Mouse (Mus musculus): ENCODE results near the gene Cdk5rap1. TPM values are rescaled to one million over a fixed set of nuclear protein-coding genes. Genes with fewer than 3 reads are reported as not detected.

Gene Cdk5rap1
- polyA plus RNA-seq (2012; rRNA removed): 2.3 and 3.1 TPM in 2 replicates

GRCm38 (mm10) chr2:154372842-154373500, at the start of gene Cdk5rap1:
TSS of gene Cdk5rap1 (minus strand) at chr2:154373010.

GRCm38 (mm10) chr2:154407643-154408445, 35.0 kb upstream of the Cdk5rap1 start, which contains the start of gene Snta1:
TSS of gene Snta1 (minus strand) at chr2:154408099.

GRCm38 (mm10) chr2:154306927-154307326, 65.9 kb downstream of the Cdk5rap1 start, which contains the start of gene Bpifb9b:
TSS of gene Bpifb9b (plus strand) at chr2:154307227.

Other genes with a start within 250 kb of the Cdk5rap1 start
- not detected in 2 replicates for gene Bpifa3, start 242.7 kb downstream of the Cdk5rap1 start, polyA plus RNA-seq (2012; rRNA removed)
- not detected in 2 replicates for gene Bpifa1, start 230.1 kb downstream of the Cdk5rap1 start, polyA plus RNA-seq (2012; rRNA removed)
- gene Bpifa5, start 210.4 kb downstream of the Cdk5rap1 start, polyA plus RNA-seq (2012; rRNA removed): 1.4 and 1.7 TPM in 2 replicates
- 215 and 288 TPM in 2 replicates for gene Bpifb1, start 182.2 kb downstream of the Cdk5rap1 start, polyA plus RNA-seq (2012; rRNA removed)
- gene Bpifb5, start 149.3 kb downstream of the Cdk5rap1 start, polyA plus RNA-seq (2012; rRNA removed): 0.55 and 0.77 TPM in 2 replicates
- not detected in 2 replicates for gene Bpifb9a, start 115.2 kb downstream of the Cdk5rap1 start, polyA plus RNA-seq (2012; rRNA removed)
- gene Bpifb9b, start 65.8 kb downstream of the Cdk5rap1 start, polyA plus RNA-seq (2012; rRNA removed): not detected in 2 replicates
- 16.3 and 20.8 TPM in 2 replicates for gene Snta1, start 35.1 kb upstream of the Cdk5rap1 start, polyA plus RNA-seq (2012; rRNA removed)
- 3.4 and 4.7 TPM in 2 replicates for gene Cbfa2t2, start 63.5 kb upstream of the Cdk5rap1 start, polyA plus RNA-seq (2012; rRNA removed)
- gene 1700003F12Rik, start 174.1 kb upstream of the Cdk5rap1 start, polyA plus RNA-seq (2012; rRNA removed): 0.65 TPM in 1 of 2 replicates, not detected in the other
- gene Actl10, start 178.8 kb upstream of the Cdk5rap1 start, polyA plus RNA-seq (2012; rRNA removed): 0.04 and 0.14 TPM in 2 replicates
- gene Necab3, start 185.9 kb upstream of the Cdk5rap1 start, polyA plus RNA-seq (2012; rRNA removed): 0.08 and 0.11 TPM in 2 replicates
- 2.6 and 3.6 TPM in 2 replicates for gene E2f1, start 196.9 kb upstream of the Cdk5rap1 start, polyA plus RNA-seq (2012; rRNA removed)
- 31.1 and 40.7 TPM in 2 replicates for gene Pxmp4, start 230.7 kb upstream of the Cdk5rap1 start, polyA plus RNA-seq (2012; rRNA removed)
- 2.7 and 2.8 TPM in 2 replicates for gene Zfp341, start 240.3 kb upstream of the Cdk5rap1 start, polyA plus RNA-seq (2012; rRNA removed)
- gene 4930519P11Rik, start 240.4 kb upstream of the Cdk5rap1 start, polyA plus RNA-seq (2012; rRNA removed): 0.63 TPM in 2 replicates